Mouse (Mus musculus): Measurements from ENCODE around the gene Fgfr2.

DNA sequence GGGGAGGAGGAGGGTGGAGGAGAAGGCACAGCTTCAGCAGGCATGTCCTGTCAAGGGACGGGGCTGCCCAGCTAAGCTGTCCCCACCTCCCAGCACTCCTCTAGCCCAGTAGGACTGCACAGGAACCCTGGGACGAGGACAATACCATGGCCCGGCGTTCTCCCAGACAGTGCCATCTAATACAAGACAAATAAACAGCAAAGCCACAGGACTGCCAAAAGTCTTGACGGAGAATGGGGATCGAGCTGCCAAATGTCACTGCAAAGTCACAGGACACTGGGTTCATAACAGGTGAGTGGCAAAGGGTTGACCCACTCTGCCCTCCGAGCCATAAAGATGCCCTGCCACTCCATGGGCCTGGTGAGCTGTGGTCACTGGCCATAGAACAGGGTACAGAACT, 2874.7 kb downstream of the Fgfr2 start:
- TF ChIP-seq CTCF (conservative IDR thresholded peaks at IDR 0.05; ENCODE audit: insufficient read depth, insufficient read length, low read depth, low read length) (no peak), POLR2A (IDR thresholded peaks at IDR 0.05; ENCODE audit: low read depth, low read length) (no peak)

Measured in kidney, adult 2 months (tissue).